Mouse (Mus musculus) adrenal gland, adult 18-20 months (tissue): ENCODE data around the gene Slco3a1. TPM values are rescaled to one million over a fixed set of nuclear protein-coding genes. Genes with fewer than 3 reads are reported as not detected.

Experiments used
- microRNA-seq, 2 experiments: library from miRNA; unstranded; fragments of <30 nt; microRNA quantifications; one replicate each; pipeline ENCODE4 v1.2.0; 2021; ENCODE audit warnings: borderline number of aligned reads in 2 of 2
- total RNA-seq, 2 experiments: library from RNA; stranded (reverse); gene quantifications; 1 replicate in 1 of 2; 2 replicates in 1 of 2; pipeline ENCODE4 v1.2.3; 2021

Slco3a1 gene
- total RNA-seq, 2 experiments from 2014 or later = 26.8 to 36.1 TPM

Small RNA genes lying within 50 kb of the gene (microRNA-seq; reads per million reads assigned to microRNA genes)
- gene Gm27459 = 0 reads per million in 2 experiments
